Mouse (Mus musculus): ENCODE data around the gene Diexf. TPM values are rescaled to one million over a fixed set of nuclear protein-coding genes. Genes with fewer than 3 reads are reported as not detected.
A peak's percentile ranks its signal among the peaks of the same experiment; 100 is the strongest.

Diexf gene
- polyA plus RNA-seq, 1 experiment from 2014 or later = 9.0 TPM

DNA sequence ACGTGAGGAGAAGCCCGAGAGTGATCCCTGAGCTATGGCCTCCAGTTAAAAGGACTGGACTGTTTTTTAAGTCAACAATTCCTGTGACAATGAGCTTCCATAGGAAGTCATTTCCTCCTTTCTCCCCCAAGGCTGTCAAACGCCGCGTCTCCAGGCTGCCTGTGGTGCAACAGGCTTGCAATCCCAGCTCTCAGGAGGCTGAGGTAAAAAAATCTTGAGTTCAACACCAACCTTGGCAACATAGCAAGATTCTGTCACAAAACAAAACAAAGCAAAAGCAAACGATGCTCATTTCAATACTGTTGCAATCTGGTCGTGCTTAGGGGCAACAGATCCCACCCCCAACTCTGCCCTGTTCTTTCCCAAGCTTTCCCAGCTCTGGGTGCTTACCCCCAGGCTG is 8.0 kb upstream of the Diexf start:
- H3K4me1 ChIP-seq (ENCODE audit: insufficient read depth) = no peaks in the 10 kb centered on the region
- no peak for TF ChIP-seq CTCF (IDR thresholded peaks at IDR 0.05; ENCODE audit: low read depth)
- no peak overlapping the region for H3K4me2 ChIP-seq
- peak; percentile 47 for DNase-seq
- no peak overlapping the region for H3K9ac ChIP-seq
- no peaks in the 10 kb centered on the region for H3K27me3 ChIP-seq (ENCODE audit: insufficient read depth, low read length)
- 15% methylated on average over 7 of the region's 7 CpGs for WGBS
- no peaks in the 10 kb centered on the region for H3K36me3 ChIP-seq (ENCODE audit: insufficient read depth)
- H3K27ac ChIP-seq (ENCODE audit: low read depth) = no peak overlapping the region
- no peak overlapping the region for H3K4me3 ChIP-seq (ENCODE audit: low read depth, low read length)
- ATAC-seq (ENCODE audit: insufficient read depth) = no peak
- H3K9me3 ChIP-seq (ENCODE audit: low read depth, low read length) = no peaks in the 10 kb centered on the region

DNA sequence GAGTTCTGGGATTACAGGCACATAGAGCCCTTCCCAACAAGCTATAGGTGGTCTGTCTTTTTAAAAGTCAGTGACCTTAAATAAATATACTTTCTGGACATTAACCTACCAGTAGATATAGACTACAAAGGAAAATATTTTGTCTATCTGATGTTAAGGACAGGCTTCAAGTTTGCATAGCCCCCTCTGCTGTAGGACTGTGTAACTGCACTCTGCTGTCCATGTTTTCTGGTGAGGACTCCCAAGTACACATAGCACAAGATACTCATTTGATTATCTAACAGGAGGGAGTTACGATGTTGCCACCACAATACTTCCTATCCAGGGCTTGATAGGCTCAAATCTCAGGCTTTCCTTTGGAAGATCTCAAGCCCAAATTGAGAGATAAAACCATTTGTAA is 3.7 kb upstream of the Diexf start:
- no peak overlapping the region for H3K27ac ChIP-seq (ENCODE audit: low read depth)
- no peaks in the 10 kb centered on the region for H3K9me3 ChIP-seq (ENCODE audit: low read depth, low read length)
- no peaks in the 10 kb centered on the region for H3K27me3 ChIP-seq (ENCODE audit: insufficient read depth, low read length)
- no peaks in the 10 kb centered on the region for H3K36me3 ChIP-seq (ENCODE audit: insufficient read depth)
- H3K9ac ChIP-seq = no peak overlapping the region
- no peak overlapping the region for H3K4me2 ChIP-seq
- ATAC-seq (ENCODE audit: insufficient read depth) (no peak), DNase-seq (no peak)
- H3K4me1 ChIP-seq (ENCODE audit: insufficient read depth) = 0 out of 2 replicates have a peak, but pooled peaks cover 2% of the 10 kb centered on the region
- no peak overlapping the region for H3K4me3 ChIP-seq (ENCODE audit: low read depth, low read length)
- WGBS = 88% methylated on average over 1 of the region's 1 CpGs
- peak; percentile 29 for TF ChIP-seq CTCF (IDR thresholded peaks at IDR 0.05; ENCODE audit: low read depth)

- Histone ChIP-seq H3K9me3 (ENCODE audit: low read depth, low read length) (no peaks in the 10 kb centered on the region), H3K27ac (ENCODE audit: low read depth) (no peak overlapping the region), H3K36me3 (ENCODE audit: insufficient read depth) (peaks cover 8% of the 10 kb centered on the region), H3K4me2 (no peak overlapping the region), H3K9ac (no peak overlapping the region), H3K27me3 (ENCODE audit: insufficient read depth, low read length) (no peaks in the 10 kb centered on the region), H3K4me1 (ENCODE audit: insufficient read depth) (0 out of 2 replicates have a peak, but pooled peaks cover 2% of the 10 kb centered on the region), H3K4me3 (ENCODE audit: low read depth, low read length) (no peak overlapping the region)
- ATAC-seq (ENCODE audit: insufficient read depth) (no peak), DNase-seq (no peak)
- no peak for TF ChIP-seq CTCF (IDR thresholded peaks at IDR 0.05; ENCODE audit: low read depth)
Observed at GRCm38 (mm10) chr1:193132385-193132784, 2.3 kb upstream of the Diexf start.

- Histone ChIP-seq H3K4me3 (ENCODE audit: low read depth, low read length) (no peak overlapping the region), H3K36me3 (ENCODE audit: insufficient read depth) (peaks cover 17% of the 10 kb centered on the region), H3K4me1 (ENCODE audit: insufficient read depth) (0 out of 2 replicates have a peak, but pooled peaks cover 2% of the 10 kb centered on the region), H3K27me3 (ENCODE audit: insufficient read depth, low read length) (no peaks in the 10 kb centered on the region), H3K9ac (no peak overlapping the region), H3K27ac (ENCODE audit: low read depth) (no peak overlapping the region), H3K9me3 (ENCODE audit: low read depth, low read length) (no peaks in the 10 kb centered on the region), H3K4me2 (no peak overlapping the region)
- ATAC-seq (ENCODE audit: insufficient read depth) = no peak
- no peak for TF ChIP-seq CTCF (IDR thresholded peaks at IDR 0.05; ENCODE audit: low read depth)
- WGBS = 52% methylated on average over 6 of the region's 6 CpGs
- DNase-seq = no peak
Observed at GRCm38 (mm10) chr1:193131311-193131948, 1.4 kb upstream of the Diexf start.

GRCm38 (mm10) chr1:193130839-193131238 is 767 bp upstream of the Diexf start:
- no peaks in the 10 kb centered on the region for H3K27me3 ChIP-seq (ENCODE audit: insufficient read depth, low read length)
- H3K36me3 ChIP-seq (ENCODE audit: insufficient read depth) = peaks cover 18% of the 10 kb centered on the region
- peak; percentile 20; the same call in 1 of the 2 replicates for ATAC-seq (ENCODE audit: insufficient read depth)
- H3K9ac ChIP-seq = no peak overlapping the region
- no peak for TF ChIP-seq CTCF (IDR thresholded peaks at IDR 0.05; ENCODE audit: low read depth)
- no peak for DNase-seq
- peak overlapping the region; percentile 72 for H3K4me2 ChIP-seq
- H3K4me1 ChIP-seq (ENCODE audit: insufficient read depth) = 0 out of 2 replicates have a peak, but pooled peaks cover 2% of the 10 kb centered on the region
- 64% methylated on average over 8 of the region's 8 CpGs for WGBS
- H3K27ac ChIP-seq (ENCODE audit: low read depth) = no peak overlapping the region
- peak overlapping the region; percentile 96; the same call in 1 of the 2 replicates for H3K4me3 ChIP-seq (ENCODE audit: low read depth, low read length)
- H3K9me3 ChIP-seq (ENCODE audit: low read depth, low read length) = no peaks in the 10 kb centered on the region

DNA sequence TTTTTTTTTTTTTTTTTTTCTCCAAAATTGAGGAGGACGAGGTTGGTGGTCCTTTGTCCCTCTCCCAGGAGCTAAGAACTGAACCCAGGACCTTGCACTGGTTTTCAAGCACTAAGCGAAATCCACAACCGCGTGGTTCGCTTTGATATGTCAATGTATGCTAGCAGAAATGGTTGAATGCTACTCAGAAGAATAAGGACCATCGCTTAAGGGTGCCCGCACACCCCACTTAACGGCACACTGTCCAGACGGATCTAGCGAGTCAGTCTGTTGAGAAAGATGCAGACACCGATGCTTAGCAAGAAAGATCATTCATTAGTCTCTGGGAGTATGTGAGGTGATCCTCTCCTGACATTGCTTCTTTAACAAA is 369 bp upstream of the Diexf start:
- Histone ChIP-seq H3K9ac (no peak overlapping the region), H3K27ac (ENCODE audit: low read depth) (no peak overlapping the region), H3K4me2 (peak overlapping the region; percentile 72), H3K9me3 (ENCODE audit: low read depth, low read length) (no peaks in the 10 kb centered on the region), H3K4me3 (ENCODE audit: low read depth, low read length) (peak overlapping the region; percentile 96), H3K27me3 (ENCODE audit: insufficient read depth, low read length) (no peaks in the 10 kb centered on the region), H3K4me1 (ENCODE audit: insufficient read depth) (0 out of 2 replicates have a peak, but pooled peaks cover 2% of the 10 kb centered on the region), H3K36me3 (ENCODE audit: insufficient read depth) (peaks cover 18% of the 10 kb centered on the region)
- TF ChIP-seq CTCF (IDR thresholded peaks at IDR 0.05; ENCODE audit: low read depth) = no peak
- DNase-seq = no peak
- 19% methylated on average over 11 of the region's 11 CpGs for WGBS
- peak; percentile 64 for ATAC-seq (ENCODE audit: insufficient read depth)

- peak overlapping the region; percentile 96 for H3K4me3 ChIP-seq (ENCODE audit: low read depth, low read length)
- peak overlapping the region; percentile 83 for H3K9ac ChIP-seq
- H3K4me1 ChIP-seq (ENCODE audit: insufficient read depth) = 0 out of 2 replicates have a peak, but pooled peaks cover 2% of the 10 kb centered on the region
- DNase-seq = no peak
- peak overlapping the region; percentile 72 for H3K4me2 ChIP-seq
- no peaks in the 10 kb centered on the region for H3K9me3 ChIP-seq (ENCODE audit: low read depth, low read length)
- H3K27ac ChIP-seq (ENCODE audit: low read depth) = no peak overlapping the region
- TF ChIP-seq CTCF (IDR thresholded peaks at IDR 0.05; ENCODE audit: low read depth) = no peak
- ATAC-seq (ENCODE audit: insufficient read depth) = no peak
- 19% methylated on average over 5 of the region's 5 CpGs for WGBS
- H3K36me3 ChIP-seq (ENCODE audit: insufficient read depth) = peaks cover 26% of the 10 kb centered on the region
- no peaks in the 10 kb centered on the region for H3K27me3 ChIP-seq (ENCODE audit: insufficient read depth, low read length)
Observed at GRCm38 (mm10) chr1:193129321-193129720, 751 bp downstream of the Diexf start.

Measured in lung, embryonic 14.5 days (tissue).